Mouse (Mus musculus): Measurements from ENCODE around the gene Unk. TPM values are rescaled to one million over a fixed set of nuclear protein-coding genes. Genes with fewer than 3 reads are reported as not detected.

Gene Unk
- 37.3 and 40.1 TPM in 2 replicates for polyA plus RNA-seq (2015; fragmentation: Nextera tagmentation; extraction: Ambion mirVana)

DNA sequence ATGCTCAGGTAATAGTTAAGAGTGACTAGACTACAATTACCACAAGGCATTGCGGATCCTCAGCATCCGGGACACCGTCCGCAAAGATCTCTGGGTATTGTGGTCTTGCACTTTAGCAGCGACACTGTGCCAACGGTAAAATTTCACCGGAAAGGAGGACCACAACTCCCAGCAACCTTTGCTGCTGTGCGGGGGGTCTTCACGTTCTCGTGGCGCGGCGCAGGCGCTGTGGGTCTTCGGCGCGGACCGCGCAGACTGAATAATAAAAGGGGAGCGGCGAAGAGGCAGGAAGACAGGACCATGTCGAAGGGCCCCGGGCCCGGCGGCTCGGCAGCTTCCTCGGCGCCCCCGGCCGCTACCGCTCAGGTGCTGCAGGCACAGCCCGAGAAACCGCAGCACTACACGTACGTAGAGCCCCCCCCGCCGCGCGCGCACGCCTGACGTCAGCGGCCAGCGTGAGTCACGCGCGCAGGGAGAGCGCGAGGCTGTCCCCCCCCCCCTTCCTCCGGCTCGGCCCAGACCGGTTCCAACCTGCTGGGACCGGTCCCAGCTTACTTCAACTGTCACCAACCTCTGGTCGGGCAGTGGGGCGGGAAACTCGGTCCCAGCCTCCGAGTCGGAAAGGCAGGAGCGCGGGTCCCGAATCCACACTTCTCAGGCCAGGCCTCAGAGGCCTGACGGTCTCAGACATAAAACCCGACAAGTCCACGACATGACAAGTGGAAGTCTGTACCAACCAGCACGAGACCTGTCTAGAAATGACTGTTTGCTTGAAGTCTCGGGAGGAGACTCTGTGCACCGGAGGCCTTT lies at the start of gene Unk:
TSS of gene Unk (plus strand) at position 235 of the 810 bp plus-strand sequence.
- H3K9ac ChIP-seq = peak within 1 kb of the TSS; percentile 83
- H3K4me1 ChIP-seq = peaks cover 25% of the 10 kb centered on the region
- WGBS = under 1% methylated on average over 67 of the region's 67 CpGs
- no peaks in the 10 kb centered on the region for H3K9me3 ChIP-seq (replicated peaks)
- peak within 1 kb of the TSS; percentile 100 for H3K27ac ChIP-seq
- H3K36me3 ChIP-seq = peaks cover 9% of the 10 kb centered on the region; the same call in 1 of the 2 replicates
- H3K27me3 ChIP-seq = no peaks in the 10 kb centered on the region
- H3K4me2 ChIP-seq = peak within 1 kb of the TSS; percentile 78
- ATAC-seq (replicated peaks; ENCODE audit: low FRiP score) = peak; percentile 95
- peak within 1 kb of the TSS; percentile 71 for H3K4me3 ChIP-seq (replicated peaks)

DNA sequence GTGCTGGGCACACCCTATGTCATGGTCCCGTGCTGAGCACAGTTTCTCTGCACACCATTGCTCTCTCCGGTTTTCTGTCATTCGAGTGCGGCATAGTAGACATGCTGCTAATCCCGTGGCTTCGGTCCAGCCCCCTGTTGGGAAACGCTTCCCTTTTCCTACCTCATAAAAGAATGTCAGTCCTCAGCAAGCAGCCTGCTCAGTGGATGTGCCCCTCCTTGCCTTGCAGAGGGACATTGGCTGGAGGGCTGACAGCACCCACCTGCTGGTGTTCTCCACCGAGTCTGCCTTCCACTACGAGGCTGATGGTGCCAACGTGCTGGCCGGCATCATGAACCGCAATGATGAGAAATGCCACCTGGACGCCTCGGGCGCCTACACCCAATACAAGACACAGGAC lies 47.6 kb upstream of the Unk start:
- Histone ChIP-seq H3K4me1 (no peaks in the 10 kb centered on the region), H3K9me3 (replicated peaks) (no peaks in the 10 kb centered on the region), H3K4me3 (replicated peaks) (no peak overlapping the region), H3K9ac (no peak overlapping the region), H3K4me2 (no peak overlapping the region), H3K36me3 (no peaks in the 10 kb centered on the region), H3K27me3 (peaks cover 10% of the 10 kb centered on the region; the same call in 1 of the 2 replicates), H3K27ac (no peak overlapping the region)
- 87% methylated on average over 15 of the region's 15 CpGs for WGBS
- ATAC-seq (replicated peaks; ENCODE audit: low FRiP score) = no peak

DNA sequence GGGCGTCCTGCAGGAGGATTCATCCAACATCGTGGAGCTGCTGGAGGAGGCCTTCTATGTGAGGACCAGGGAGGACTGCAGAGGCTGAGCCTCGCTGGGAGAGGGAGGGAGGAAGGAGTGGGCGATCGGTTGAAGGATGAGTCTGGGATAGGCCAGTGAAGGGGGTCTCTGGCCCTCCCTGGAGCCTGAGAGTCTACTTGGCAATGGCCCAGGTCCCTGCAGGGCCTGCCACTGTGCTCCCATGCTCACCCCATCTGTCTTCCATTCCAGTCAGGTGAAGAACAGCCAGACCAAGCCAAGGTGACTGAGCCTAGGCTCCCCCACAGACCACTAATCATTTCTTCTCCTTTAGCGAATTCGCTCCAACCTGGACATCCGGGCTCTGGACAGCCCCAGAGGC lies 46.8 kb upstream of the Unk start:
- H3K4me1 ChIP-seq = no peaks in the 10 kb centered on the region
- ATAC-seq (replicated peaks; ENCODE audit: low FRiP score) = no peak
- H3K9ac ChIP-seq = no peak overlapping the region
- WGBS = 74% methylated on average over 8 of the region's 8 CpGs
- no peak overlapping the region for H3K4me2 ChIP-seq
- H3K27me3 ChIP-seq = 0 out of 2 replicates have a peak, but pooled peaks cover 3% of the 10 kb centered on the region
- H3K9me3 ChIP-seq (replicated peaks) = no peaks in the 10 kb centered on the region
- H3K36me3 ChIP-seq = no peaks in the 10 kb centered on the region
- H3K4me3 ChIP-seq (replicated peaks) = no peak overlapping the region
- no peak overlapping the region for H3K27ac ChIP-seq

DNA sequence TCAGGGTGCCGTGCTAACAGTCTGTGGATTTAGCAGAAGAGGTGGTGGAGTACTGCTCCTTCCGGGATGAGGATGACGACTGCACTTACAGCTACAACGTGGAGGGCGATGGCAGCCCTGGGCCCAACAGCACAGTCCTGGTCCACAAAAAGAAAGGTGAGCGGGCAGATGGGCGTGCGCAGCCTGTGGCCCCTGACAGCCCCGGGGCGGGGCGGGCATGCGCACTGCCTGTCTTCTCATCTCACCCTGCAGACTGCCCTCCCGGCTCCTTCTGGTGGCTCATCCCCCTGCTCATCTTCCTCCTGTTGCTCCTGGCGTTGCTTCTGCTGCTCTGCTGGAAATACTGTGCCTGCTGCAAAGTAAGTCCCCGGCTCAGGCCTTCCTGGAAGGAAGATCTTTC lies 40.4 kb upstream of the Unk start:
- H3K27ac ChIP-seq = no peak overlapping the region
- peak overlapping the region; percentile 27 for H3K4me3 ChIP-seq (replicated peaks)
- no peaks in the 10 kb centered on the region for H3K36me3 ChIP-seq
- no peak for ATAC-seq (replicated peaks; ENCODE audit: low FRiP score)
- H3K9ac ChIP-seq = no peak overlapping the region
- 0 out of 2 replicates have a peak, but pooled peaks cover 3% of the 10 kb centered on the region for H3K27me3 ChIP-seq
- 38% methylated on average over 15 of the region's 15 CpGs for WGBS
- H3K4me2 ChIP-seq = peak overlapping the region; percentile 48
- no peaks in the 10 kb centered on the region for H3K9me3 ChIP-seq (replicated peaks)
- H3K4me1 ChIP-seq = 0 out of 2 replicates have a peak, but pooled peaks cover 5% of the 10 kb centered on the region

DNA sequence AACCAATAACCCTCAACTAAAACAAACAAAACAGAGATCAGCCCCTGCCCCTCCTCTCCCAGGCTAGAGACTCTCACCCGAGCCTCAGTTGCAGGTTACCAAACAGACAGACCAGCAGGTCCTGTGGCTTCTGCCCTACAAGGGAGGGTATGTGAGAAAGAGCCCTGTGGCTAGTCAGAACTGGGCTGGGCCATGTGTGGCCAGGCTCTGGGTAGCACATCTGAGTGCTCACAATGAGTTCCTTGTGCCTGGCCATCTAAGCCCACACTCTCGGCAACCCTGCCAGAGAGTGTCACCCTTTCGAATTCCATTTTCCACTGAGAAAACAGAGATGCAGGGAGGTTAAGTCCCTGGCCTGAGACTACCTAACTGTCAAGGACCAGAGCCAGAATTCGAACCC lies 38.0 kb upstream of the Unk start:
- no peaks in the 10 kb centered on the region for H3K9me3 ChIP-seq (replicated peaks)
- H3K9ac ChIP-seq = no peak overlapping the region
- H3K27ac ChIP-seq = no peak overlapping the region
- 0 out of 2 replicates have a peak, but pooled peaks cover 3% of the 10 kb centered on the region for H3K27me3 ChIP-seq
- no peak overlapping the region for H3K4me2 ChIP-seq
- no peak overlapping the region for H3K4me3 ChIP-seq (replicated peaks)
- ATAC-seq (replicated peaks; ENCODE audit: low FRiP score) = no peak
- no peaks in the 10 kb centered on the region for H3K36me3 ChIP-seq
- 0 out of 2 replicates have a peak, but pooled peaks cover 5% of the 10 kb centered on the region for H3K4me1 ChIP-seq
- WGBS = 53% methylated on average over 4 of the region's 4 CpGs

DNA sequence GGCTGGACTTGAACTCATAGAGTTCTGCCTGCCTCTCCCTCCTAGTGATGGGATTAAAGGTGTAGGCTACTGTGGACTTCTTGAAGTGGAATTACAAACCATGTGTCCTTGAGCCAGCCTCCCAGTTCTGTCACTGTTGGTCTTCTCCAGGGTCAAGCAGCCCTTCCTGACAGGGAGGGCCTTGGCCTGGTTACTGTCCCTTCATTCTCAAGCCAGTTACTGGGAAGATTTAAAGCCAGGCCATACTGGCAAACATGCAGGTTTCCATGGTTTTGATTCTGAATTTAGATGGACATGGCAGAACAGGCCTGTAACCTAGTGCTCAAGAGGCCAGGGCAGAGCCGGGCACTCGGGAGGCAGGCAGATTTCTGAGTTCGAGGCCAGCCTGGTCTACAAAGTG lies 34.9 kb upstream of the Unk start:
- peaks cover 5% of the 10 kb centered on the region; the same call in 1 of the 2 replicates for H3K27me3 ChIP-seq
- peaks cover 2% of the 10 kb centered on the region for H3K4me1 ChIP-seq
- 90% methylated on average over 3 of the region's 3 CpGs for WGBS
- no peak overlapping the region for H3K4me3 ChIP-seq (replicated peaks)
- H3K36me3 ChIP-seq = no peaks in the 10 kb centered on the region
- no peak overlapping the region for H3K4me2 ChIP-seq
- H3K27ac ChIP-seq = no peak overlapping the region
- no peak overlapping the region for H3K9ac ChIP-seq
- no peaks in the 10 kb centered on the region for H3K9me3 ChIP-seq (replicated peaks)
- no peak for ATAC-seq (replicated peaks; ENCODE audit: low FRiP score)

DNA sequence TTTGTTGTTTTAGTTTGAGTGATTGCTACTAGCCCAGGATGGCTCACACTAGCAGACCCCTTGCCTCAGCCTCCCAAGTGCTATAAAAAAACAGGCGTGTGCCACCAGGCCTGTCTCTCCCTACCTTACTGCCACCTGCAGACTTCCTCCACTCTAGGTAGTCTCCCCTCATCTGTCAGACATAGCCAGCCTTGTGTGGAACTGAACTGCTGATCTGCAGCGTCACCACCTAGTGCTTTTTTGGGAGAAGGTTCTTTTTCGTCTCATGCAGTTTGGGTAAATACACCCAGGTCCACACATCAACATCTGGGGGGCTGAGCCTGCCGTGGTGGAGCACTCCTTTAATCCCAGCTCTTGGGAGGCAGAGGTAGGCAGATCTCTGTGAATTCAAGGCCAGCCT lies 33.1 kb upstream of the Unk start:
- 77% methylated on average over 4 of the region's 4 CpGs for WGBS
- Histone ChIP-seq H3K4me2 (no peak overlapping the region), H3K9me3 (replicated peaks) (no peaks in the 10 kb centered on the region), H3K9ac (no peak overlapping the region), H3K4me3 (replicated peaks) (no peak overlapping the region), H3K27me3 (peaks cover 8% of the 10 kb centered on the region; the same call in 1 of the 2 replicates), H3K4me1 (peaks cover 5% of the 10 kb centered on the region), H3K27ac (no peak overlapping the region), H3K36me3 (no peaks in the 10 kb centered on the region)
- ATAC-seq (replicated peaks; ENCODE audit: low FRiP score) = no peak

DNA sequence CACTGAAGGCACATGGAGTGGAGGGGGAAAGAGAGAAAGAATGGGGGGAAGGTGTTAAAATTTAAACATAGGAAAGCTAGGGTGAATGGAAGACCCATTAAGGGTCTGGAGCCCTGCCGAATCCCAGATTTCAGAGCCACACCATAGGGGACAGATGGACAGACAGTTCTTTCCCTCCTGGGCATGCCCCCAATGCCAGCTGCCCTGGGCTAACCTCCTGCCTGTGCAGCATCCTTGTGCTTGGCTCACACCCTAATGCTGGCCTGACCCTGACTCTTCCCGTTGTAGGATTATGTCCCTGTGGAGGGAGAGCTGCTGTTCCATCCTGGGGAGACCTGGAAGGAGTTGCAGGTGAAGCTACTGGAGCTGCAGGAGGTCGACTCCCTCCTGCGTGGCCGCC lies 32.5 kb upstream of the Unk start:
- no peak overlapping the region for H3K4me3 ChIP-seq (replicated peaks)
- ATAC-seq (replicated peaks; ENCODE audit: low FRiP score) = no peak
- no peaks in the 10 kb centered on the region for H3K36me3 ChIP-seq
- H3K27me3 ChIP-seq = peaks cover 8% of the 10 kb centered on the region; the same call in 1 of the 2 replicates
- H3K9ac ChIP-seq = no peak overlapping the region
- WGBS = 72% methylated on average over 5 of the region's 5 CpGs
- H3K4me1 ChIP-seq = peaks cover 5% of the 10 kb centered on the region
- no peak overlapping the region for H3K27ac ChIP-seq
- no peaks in the 10 kb centered on the region for H3K9me3 ChIP-seq (replicated peaks)
- H3K4me2 ChIP-seq = no peak overlapping the region

DNA sequence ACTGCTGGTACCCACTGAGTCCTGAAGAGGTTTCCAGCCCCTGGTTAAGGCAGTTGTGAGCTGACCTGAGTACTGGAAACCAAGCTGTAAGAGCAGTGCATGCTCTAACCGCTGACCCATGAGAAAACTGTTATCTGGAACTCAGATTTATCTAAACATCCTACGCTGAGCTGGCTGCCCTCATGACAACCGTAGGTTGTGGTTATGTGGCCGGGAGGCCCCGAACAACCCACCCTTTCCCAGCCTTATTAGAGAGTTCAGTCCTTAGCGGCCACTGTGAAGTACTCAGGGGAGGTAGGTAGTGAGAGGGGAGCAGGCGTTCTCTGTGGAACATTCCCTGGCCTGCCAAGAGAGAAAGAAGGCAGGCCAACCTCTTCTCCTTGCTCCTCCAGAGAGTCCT lies 31.1 kb upstream of the Unk start:
- no peak overlapping the region for H3K4me3 ChIP-seq (replicated peaks)
- WGBS = 66% methylated on average over 7 of the region's 7 CpGs
- no peak overlapping the region for H3K9ac ChIP-seq

DNA sequence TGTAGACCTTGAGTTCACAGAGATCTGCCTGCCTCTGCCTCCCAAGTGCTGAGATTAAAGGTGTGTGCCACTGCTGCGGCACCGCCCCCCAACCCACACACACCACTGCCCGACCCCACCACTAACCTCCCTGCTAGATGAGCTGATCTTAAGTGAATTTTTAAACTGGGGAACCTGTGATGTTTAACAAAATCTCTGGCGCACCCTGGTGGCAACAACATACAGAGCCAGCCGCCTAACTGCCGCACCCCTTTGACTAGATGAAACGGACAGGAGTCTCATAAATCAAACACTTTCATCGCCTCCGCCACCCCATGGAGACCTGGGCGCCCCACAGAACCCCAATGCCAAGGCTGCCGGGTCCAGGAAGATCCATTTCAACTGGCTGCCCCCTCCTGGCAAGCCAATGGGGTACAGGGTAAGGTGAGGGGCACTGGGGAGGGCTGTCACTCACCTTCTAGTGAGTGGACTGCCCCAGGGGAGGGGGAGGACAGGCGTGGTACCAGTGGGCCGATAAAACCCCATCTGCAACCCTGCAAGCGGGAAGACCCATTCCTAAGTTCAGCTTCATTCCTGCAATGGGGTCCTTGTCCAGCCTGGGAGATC lies 30.5 kb upstream of the Unk start:
- Histone ChIP-seq H3K27ac (no peak overlapping the region), H3K4me3 (replicated peaks) (no peak overlapping the region), H3K4me1 (peaks cover 11% of the 10 kb centered on the region), H3K9ac (no peak overlapping the region), H3K27me3 (peaks cover 8% of the 10 kb centered on the region; the same call in 1 of the 2 replicates), H3K9me3 (replicated peaks) (no peaks in the 10 kb centered on the region), H3K4me2 (no peak overlapping the region), H3K36me3 (no peaks in the 10 kb centered on the region)
- ATAC-seq (replicated peaks; ENCODE audit: low FRiP score) = no peak
- 15% methylated on average over 14 of the region's 14 CpGs for WGBS

More for the DNA sequence above, 31.1 kb upstream of the Unk start:
- Histone ChIP-seq H3K4me1 (peaks cover 5% of the 10 kb centered on the region), H3K27ac (no peak overlapping the region), H3K27me3 (peaks cover 8% of the 10 kb centered on the region; the same call in 1 of the 2 replicates), H3K36me3 (no peaks in the 10 kb centered on the region), H3K9me3 (replicated peaks) (no peaks in the 10 kb centered on the region), H3K4me2 (no peak overlapping the region)
- ATAC-seq (replicated peaks; ENCODE audit: low FRiP score) = no peak

DNA sequence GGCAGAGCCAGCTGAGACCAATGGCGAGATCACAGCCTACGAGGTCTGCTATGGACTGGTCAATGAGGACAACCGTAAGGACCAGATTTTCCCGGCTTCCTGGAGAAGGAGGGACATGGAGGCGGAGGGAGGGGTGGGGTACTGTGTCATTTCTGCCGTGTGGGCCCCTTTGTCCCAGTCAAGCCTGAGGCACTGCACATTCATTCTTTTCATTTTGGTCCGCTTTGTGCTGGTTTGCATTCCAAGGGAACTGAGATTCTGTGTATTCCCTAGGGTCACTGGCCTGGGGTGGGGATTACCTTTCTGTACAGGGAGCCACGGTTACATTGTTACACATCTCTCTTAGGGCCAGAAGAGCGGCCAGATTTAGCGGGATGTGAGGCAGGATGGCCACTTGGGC lies 29.5 kb upstream of the Unk start:
- Histone ChIP-seq H3K9me3 (replicated peaks) (no peaks in the 10 kb centered on the region), H3K27me3 (peaks cover 8% of the 10 kb centered on the region; the same call in 1 of the 2 replicates), H3K36me3 (no peaks in the 10 kb centered on the region), H3K4me3 (replicated peaks) (no peak overlapping the region), H3K9ac (no peak overlapping the region), H3K4me2 (no peak overlapping the region), H3K27ac (no peak overlapping the region), H3K4me1 (peaks cover 20% of the 10 kb centered on the region)
- no peak for ATAC-seq (replicated peaks; ENCODE audit: low FRiP score)
- WGBS = 48% methylated on average over 10 of the region's 10 CpGs

DNA sequence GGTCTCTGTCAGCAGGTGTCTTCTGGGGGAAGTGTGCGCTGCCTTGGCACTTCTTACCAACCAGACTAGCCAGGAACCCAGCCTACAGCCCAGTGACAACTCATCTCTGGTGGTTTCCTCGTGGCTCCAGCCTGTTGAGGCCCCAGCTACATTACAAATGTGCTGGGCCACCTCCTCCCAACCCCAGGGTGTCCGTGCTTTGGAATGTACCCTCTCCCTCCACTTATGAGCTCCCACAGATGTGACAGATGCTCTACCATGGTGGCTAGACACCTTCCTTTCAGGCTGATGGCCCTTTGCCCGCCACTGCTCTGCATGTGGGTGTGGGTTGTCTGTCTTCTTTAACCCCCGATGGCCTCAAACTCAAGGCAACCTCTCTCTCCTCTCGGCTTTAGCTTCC lies 28.4 kb upstream of the Unk start:
- 61% methylated on average over 6 of the region's 6 CpGs for WGBS
- no peak overlapping the region for H3K4me3 ChIP-seq (replicated peaks)
- H3K27ac ChIP-seq = no peak overlapping the region
- peaks cover 31% of the 10 kb centered on the region for H3K4me1 ChIP-seq
- no peak overlapping the region for H3K4me2 ChIP-seq
- H3K9ac ChIP-seq = no peak overlapping the region
- H3K27me3 ChIP-seq = peaks cover 8% of the 10 kb centered on the region; the same call in 1 of the 2 replicates
- no peak for ATAC-seq (replicated peaks; ENCODE audit: low FRiP score)
- H3K36me3 ChIP-seq = peaks cover 3% of the 10 kb centered on the region; the same call in 1 of the 2 replicates
- H3K9me3 ChIP-seq (replicated peaks) = no peaks in the 10 kb centered on the region
